Mouse (Mus musculus) cerebellum, postnatal 36 days (tissue): ENCODE data around the gene Inpp4b.
"Not testable (repeated sequence)": the region's sequence is repeated elsewhere in the genome, so short reads cannot be mapped to it uniquely, and the experiment has no call there.

Experiments
- DNase-seq, 2 experiments: peaks; one replicate each; pipeline ENCODE4 v3.0.0; 2021 to 2022; ENCODE audit warnings: mixed read lengths in 2 of 2

Gene Inpp4b

GRCm38 (mm10) chr8:81780921-81781675 lies 438.7 kb downstream of the Inpp4b start:
- DNase-seq = no peak

GRCm38 (mm10) chr8:81782781-81783180 lies 440.4 kb downstream of the Inpp4b start:
- DNase-seq = no peak

DNA sequence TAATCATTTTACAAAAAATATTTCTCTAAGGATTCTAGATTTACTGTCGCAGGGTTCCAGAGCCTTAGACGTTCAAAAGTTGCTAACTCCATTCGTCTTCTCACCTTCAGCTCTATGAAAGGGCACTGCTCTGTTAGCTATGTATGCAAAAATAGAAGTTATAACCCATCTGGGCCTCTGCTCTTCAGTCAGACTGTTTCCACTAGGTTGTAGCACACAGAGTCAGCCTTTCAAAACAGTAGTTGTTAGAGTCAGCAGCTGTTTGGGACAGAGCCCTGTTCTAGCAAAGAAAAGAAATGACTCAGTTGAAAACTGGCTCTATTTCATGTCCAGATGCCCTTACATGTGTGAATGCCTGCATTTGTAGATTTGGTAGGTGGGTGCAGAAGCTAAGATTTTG lies 442.4 kb downstream of the Inpp4b start:
- no peak for DNase-seq

- DNase-seq = no peak
Measured at GRCm38 (mm10) chr8:81788498-81788897, 446.1 kb downstream of the Inpp4b start.

- DNase-seq = no peak
Measured at GRCm38 (mm10) chr8:81792649-81793048, 450.3 kb downstream of the Inpp4b start.

GRCm38 (mm10) chr8:81798501-81798900 lies 456.1 kb downstream of the Inpp4b start:
- peak; percentile 48 to 68 for DNase-seq

GRCm38 (mm10) chr8:81800792-81801191 lies 458.4 kb downstream of the Inpp4b start:
- DNase-seq = no peak

- DNase-seq = peak; percentile 56 to 65
Measured at GRCm38 (mm10) chr8:81806797-81807196, 464.4 kb downstream of the Inpp4b start.

DNA sequence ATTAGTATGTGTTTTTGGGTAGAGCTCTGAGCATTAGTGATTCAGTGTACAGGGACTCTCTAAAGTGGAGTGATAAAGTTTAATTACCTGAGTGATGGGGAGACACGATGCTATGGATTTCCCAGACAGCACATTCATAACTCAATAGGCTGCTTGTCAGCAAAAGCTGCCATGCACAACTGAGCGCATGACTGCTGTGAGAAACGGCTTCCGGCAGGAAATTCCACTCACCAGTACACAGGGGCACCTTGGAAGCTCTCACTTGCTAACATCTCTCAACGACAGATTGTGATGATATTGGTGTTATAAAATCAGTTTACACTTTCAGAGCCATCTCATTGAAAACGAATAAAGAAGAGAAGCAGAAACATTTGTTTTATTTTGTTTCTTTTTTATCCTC lies 465.2 kb downstream of the Inpp4b start:
- no peak for DNase-seq

DNA sequence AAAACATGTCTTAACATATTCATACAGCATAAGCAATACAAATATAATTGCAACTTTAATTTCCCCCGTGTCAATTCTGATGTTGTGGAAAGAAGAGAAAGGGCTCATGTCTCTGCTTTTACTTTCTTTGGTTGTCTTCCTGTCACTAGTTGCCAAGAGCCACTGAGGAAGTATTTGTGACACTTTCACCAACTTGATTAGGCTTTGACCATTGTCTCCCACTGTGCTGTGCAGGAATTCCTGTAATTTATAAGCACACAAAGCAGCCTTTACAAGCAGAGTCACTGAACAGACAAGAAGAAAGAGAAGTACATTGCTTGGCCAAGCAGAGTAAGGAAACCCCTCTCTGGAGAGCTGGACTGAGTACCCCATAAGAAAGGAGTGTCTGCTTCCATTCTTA lies 466.1 kb downstream of the Inpp4b start:
- DNase-seq = no peak

- DNase-seq = not testable (repeated sequence)
Measured at GRCm38 (mm10) chr8:81809414-81809813, 467.1 kb downstream of the Inpp4b start.

DNA sequence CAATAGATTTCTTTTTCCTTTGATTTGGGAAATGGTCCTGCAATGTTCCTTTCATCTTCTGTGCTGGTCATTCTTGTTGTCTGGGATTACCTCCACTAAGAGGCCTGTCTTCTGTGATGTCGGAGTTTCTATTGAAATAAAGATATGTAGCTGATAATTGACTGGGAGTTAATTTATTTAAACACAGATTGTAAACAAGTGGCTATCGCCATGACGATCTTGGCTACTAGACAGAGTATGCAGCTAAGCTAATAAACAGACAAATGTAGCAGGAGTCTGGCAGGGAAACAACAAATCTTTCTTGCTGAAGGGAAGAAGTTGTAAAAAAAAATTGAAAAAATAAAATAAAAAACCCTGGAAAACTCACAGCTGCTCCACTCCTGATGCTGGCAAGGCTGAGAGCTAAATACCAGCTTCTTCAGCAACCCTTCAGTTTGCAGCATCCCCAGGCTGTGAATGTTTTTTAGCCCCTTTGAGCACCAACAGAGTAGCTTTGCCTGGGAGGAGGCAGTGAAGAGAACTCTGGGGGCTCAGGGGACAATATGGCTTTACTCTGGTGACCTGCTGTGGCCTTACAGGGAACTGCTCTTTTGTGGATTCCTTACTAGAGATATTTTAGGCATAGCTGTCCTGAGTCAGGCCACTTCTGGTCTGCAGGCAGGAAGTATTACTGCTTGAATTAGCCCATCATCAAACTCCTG lies 469.8 kb downstream of the Inpp4b start:
- DNase-seq = peak in 1 of 2 experiments; percentile 31

- DNase-seq = no peak
Measured at GRCm38 (mm10) chr8:81814742-81815141, 472.4 kb downstream of the Inpp4b start.

GRCm38 (mm10) chr8:81815551-81815950 lies 473.2 kb downstream of the Inpp4b start:
- no peak for DNase-seq

DNA sequence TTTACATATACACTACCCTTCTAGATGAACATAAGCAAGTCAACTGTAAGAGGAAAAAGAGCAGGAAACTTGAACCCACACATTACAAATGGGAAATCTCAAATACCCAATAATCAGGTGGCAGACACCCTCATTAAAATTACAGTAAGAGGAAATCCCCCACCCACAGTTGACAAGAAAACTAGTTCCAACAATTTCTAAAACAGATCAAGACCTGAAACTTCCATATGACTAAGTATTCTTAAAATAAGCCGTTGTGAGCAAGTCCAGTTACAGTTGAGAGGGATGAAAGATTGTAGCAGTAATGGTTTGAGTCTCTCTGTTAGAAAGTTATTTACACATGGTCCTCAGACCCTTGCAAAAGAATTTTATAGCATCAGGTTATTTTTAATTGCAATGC lies 480.8 kb downstream of the Inpp4b start:
- no peak for DNase-seq

DNA sequence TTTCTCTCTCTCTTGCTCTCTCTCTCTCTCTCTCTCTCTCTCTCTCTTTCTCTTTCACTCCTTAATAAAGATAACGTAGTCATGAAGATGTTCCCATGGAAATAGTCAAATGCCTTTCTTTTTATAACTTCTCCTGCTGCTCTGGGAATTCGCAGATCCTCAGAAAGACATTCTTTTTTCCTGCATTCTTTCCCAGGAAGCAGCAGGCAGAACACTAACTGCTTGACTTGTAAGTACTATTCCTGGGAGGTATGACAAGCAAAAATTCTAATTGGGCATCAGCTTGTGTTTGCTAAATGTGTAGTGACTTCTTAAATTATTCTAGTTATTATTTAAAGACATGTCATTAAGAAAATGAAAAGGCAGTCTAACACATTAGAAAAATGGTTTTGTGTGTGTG lies 482.6 kb downstream of the Inpp4b start:
- DNase-seq = no peak

GRCm38 (mm10) chr8:81826406-81826805 lies 484.1 kb downstream of the Inpp4b start:
- DNase-seq = no peak

DNA sequence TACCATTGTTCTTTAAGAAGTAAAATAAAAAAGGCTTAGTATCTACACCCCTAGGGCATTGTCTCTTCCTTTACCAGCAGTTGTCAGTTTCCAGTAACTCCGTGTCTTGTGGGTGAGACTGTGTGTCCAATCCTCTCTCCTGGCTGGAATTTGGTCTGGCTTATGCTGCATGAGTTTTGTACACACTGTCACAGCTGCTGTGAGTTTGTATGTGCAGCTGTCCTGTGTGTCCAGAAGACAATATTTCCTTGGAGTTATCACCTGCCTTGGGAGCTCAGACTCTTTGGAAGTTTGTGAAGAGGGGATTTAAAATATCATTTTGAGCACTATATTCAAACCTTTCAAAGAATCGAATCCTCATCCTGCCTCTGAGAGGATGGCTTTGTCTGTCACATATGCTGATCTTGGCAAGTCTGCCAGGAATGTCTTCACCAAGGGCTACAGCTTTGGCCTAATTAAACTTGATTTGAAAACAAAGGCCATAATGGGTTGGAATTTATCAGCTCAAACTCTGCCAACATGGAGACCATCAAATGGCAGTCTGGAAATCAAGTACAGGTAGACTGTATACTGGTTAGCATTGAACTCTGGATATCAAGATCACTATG lies 485.1 kb downstream of the Inpp4b start:
- no peak for DNase-seq

- DNase-seq = peak in 1 of 2 experiments; percentile 60
Measured at GRCm38 (mm10) chr8:81831430-81831829, 489.1 kb downstream of the Inpp4b start.

DNA sequence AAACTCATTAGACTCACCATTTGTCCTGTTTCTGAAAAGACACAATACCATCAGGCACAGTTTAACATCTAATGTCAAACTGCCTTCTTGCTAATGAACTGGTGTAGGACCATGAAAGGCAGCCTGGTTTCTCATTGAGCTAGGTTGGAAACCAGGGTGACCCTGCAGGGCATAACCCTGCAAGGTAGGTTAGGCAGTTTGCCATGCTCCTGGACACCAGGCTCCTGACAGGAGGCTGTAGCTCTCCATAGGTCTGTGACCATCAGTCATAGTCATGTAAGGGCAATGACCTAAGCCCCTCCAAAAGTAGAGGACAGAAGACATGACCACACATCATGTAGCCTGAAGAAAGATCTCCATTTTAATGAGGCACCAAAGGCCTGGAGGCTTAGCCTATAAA lies 491.5 kb downstream of the Inpp4b start:
- DNase-seq = no peak

DNA sequence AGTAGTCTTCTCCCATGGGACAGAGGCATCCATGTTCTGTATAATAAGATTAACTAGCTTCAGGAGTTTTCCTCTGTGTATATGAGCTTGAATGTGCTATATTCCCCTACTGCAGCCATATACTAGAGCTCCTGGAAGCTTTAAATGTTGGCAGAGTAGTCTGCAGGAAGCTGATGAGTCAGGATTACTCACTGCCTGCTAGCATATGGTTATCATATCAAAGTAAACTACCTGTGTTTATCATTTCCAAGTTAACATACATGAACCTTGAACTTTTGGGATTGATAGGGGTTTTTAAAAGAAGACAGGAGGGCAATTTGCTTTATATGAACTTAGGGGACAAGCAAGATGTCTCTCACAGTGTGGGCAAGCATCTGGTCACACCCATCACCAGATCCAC lies 498.2 kb downstream of the Inpp4b start:
- no peak for DNase-seq

DNA sequence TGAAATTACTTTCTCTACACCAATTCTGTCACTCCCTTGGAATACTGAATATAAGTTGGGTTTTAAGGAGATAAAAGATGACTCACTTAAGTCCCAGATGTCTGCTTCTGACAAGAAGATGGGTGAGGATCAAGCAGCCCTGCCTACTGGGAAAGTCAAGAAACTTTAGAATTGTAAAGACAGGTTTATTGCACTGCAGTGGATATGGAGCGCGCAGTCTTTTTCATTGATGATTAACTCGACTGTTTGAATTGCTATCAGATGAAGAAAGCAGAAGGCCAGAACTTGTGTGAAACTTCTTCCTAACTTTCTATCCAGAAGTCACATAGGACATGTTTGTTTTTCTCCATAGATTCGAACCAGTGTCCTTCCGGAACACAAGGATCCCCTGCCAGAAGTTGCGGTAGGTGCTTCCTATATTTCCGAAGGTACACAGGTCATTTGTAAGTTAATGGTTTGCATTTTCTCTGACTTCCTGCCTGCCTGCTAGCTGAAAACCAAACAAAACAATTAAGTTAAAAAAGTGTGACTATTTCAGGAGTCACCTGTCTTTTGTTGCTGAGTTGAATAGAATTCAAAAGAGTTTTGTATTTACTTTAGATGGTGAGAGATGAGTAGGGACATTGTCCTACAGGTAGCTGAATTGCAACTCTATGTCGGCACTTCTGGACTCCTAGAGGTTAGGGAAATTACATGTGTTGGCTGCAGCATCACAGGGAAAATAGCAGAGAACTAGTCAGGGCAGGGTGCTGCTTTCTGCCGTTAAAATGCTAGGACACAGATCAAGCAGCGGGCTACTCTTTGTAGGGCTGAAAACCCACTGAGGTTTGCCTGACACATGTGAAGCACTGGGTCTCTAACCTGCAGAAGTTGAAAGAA lies 502.0 kb downstream of the Inpp4b start:
- no peak for DNase-seq

GRCm38 (mm10) chr8:81847929-81848328 lies 505.6 kb downstream of the Inpp4b start:
- no peak for DNase-seq
